Mouse (Mus musculus): Measurements from ENCODE around the gene Slc25a29. TPM values are rescaled to one million over a fixed set of nuclear protein-coding genes. Genes with fewer than 3 reads are reported as not detected.

Gene Slc25a29
- total and polyA plus RNA-seq, 3 experiments, result 1.1 to 2.0 (median 1.5) TPM

DNA sequence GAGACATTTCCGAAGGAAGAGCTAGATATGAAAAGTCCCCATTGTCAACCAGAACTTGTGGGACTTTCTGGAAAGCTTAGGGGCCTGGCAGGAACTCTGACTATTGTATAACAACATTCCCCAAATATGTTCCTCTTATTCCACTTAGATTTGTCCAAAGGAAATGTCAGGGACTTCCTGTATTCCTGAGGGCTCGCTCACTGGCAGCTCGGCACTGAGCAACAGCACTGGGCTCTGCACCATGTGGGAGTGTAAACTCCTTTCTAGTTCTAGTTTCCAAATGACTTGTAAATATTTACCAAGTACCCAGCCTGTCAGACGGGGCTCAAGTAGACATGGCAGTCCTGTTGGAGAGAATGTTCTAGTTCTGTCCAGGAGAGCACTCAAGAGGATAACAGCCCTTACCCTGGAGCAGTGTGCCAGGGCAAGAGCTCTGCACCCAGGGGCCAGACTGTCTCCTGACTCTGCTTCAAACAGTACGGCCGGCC lies 29.4 kb upstream of the Slc25a29 start:
- Histone ChIP-seq H3K4me1 (ENCODE audit: control insufficient read depth in 1 of 2, insufficient read depth in 2 of 2) (no peaks in the 10 kb centered on the region), H3K4me3 (replicated peaks in 1 of 3; ENCODE audit: low read depth in 2 of 3, low read length in 2 of 3, poor library complexity in 1 of 3) (no peak overlapping the region), H3K27ac (ENCODE audit: insufficient read depth, low read depth) (no peak overlapping the region), H3K9me3 (replicated peaks; ENCODE audit: low read length) (no peaks in the 10 kb centered on the region), H3K36me3 (replicated peaks in 1 of 2; ENCODE audit: control insufficient read depth in 1 of 2, insufficient read depth in 1 of 2, low read length in 1 of 2) (peaks cover 93 to 100% of the 10 kb centered on the region in 2 experiments), H3K9ac (ENCODE audit: insufficient read depth, low read depth) (no peak overlapping the region), H3K79me2 (replicated peaks; ENCODE audit: control insufficient read depth, extremely low read depth, insufficient read depth, poor library complexity, severe bottlenecking) (no peaks in the 10 kb centered on the region), H3K27me3 (replicated peaks) (no peaks in the 10 kb centered on the region), H3K4me2 (ENCODE audit: insufficient read depth, low read depth, poor library complexity, severe bottlenecking) (no peak overlapping the region)
- TF ChIP-seq POLR2A (IDR thresholded peaks at IDR 0.05; ENCODE audit: low read depth, low read length) (no peak), MXI1 (IDR thresholded peaks at IDR 0.05; ENCODE audit: low read depth, low read length) (no peak), ELF1 (IDR thresholded peaks at IDR 0.05; ENCODE audit: low read depth, low read length) (no peak), CHD1 (IDR thresholded peaks at IDR 0.05; ENCODE audit: low read depth, low read length) (no peak), IRF4 (IDR thresholded peaks at IDR 0.05; ENCODE audit: low read depth, low read length) (no peak), ZMIZ1 (IDR thresholded peaks at IDR 0.05; ENCODE audit: low read depth, low read length) (no peak), MAX (IDR thresholded peaks at IDR 0.05; ENCODE audit: low read length) (no peak)
- in situ Hi-C loops (cut with MboI; ENCODE audit: low pct_ligation_motif_present, low pct_unique_long_range_greater_than_20kb, low sequenced_read_pairs) (no loop called here), dilution Hi-C loops (cut with MboI; ENCODE audit: extremely low pct_ligation_motif_present, extremely low pct_unique_long_range_greater_than_20kb, low sequenced_read_pairs) (no loop called here)
- DNase-seq (ENCODE audit: extremely low read depth), result no peak

DNA sequence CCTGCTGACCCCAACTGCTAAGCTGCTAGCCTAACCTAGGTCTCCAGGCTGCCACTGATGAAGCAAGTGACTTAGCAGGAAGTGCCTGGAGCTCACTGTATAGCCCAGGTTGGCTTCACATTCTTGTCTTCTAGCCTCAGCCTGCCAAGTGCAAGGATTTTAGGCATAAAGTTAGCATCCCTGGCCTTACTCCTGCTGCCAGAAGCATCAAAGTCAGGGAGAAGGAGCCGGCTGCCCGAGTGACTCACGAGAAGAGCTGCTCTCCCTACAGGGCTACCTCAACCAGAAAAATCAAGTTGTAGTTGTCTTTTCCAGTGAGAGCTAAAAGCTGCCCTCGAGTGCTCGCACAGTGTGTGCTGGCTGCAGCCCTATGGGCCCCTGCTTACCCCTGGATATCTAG lies 22.8 kb upstream of the Slc25a29 start:
- Histone ChIP-seq H3K9ac (ENCODE audit: insufficient read depth, low read depth) (no peak overlapping the region), H3K4me1 (ENCODE audit: control insufficient read depth in 1 of 2, insufficient read depth in 2 of 2) (no peaks in the 10 kb centered on the region), H3K27me3 (replicated peaks) (no peaks in the 10 kb centered on the region), H3K4me2 (ENCODE audit: insufficient read depth, low read depth, poor library complexity, severe bottlenecking) (no peak overlapping the region), H3K36me3 (replicated peaks in 1 of 2; ENCODE audit: control insufficient read depth in 1 of 2, insufficient read depth in 1 of 2, low read length in 1 of 2) (peaks cover 43 to 78% of the 10 kb centered on the region in 2 experiments), H3K4me3 (replicated peaks in 1 of 3; ENCODE audit: low read depth in 2 of 3, low read length in 2 of 3, poor library complexity in 1 of 3) (no peak overlapping the region), H3K79me2 (replicated peaks; ENCODE audit: control insufficient read depth, extremely low read depth, insufficient read depth, poor library complexity, severe bottlenecking) (no peaks in the 10 kb centered on the region), H3K27ac (ENCODE audit: insufficient read depth, low read depth) (no peak overlapping the region), H3K9me3 (replicated peaks; ENCODE audit: low read length) (no peaks in the 10 kb centered on the region)
- in situ Hi-C loops (cut with MboI; ENCODE audit: low pct_ligation_motif_present, low pct_unique_long_range_greater_than_20kb, low sequenced_read_pairs), result no loop called here
- dilution Hi-C loops (cut with MboI; ENCODE audit: extremely low pct_ligation_motif_present, extremely low pct_unique_long_range_greater_than_20kb, low sequenced_read_pairs), result no loop called here
- no peak for DNase-seq (ENCODE audit: extremely low read depth)
- no peak for TF ChIP-seq ZKSCAN1 (IDR thresholded peaks at IDR 0.05; ENCODE audit: borderline replicate concordance, low read depth, low read length)
- no peak for TF ChIP-seq E2F4 (IDR thresholded peaks at IDR 0.05; ENCODE audit: insufficient replicate concordance, low read depth, low read length)
- TF ChIP-seq MYC (IDR thresholded peaks at IDR 0.05; ENCODE audit: low read depth, low read length), result no peak
- TF ChIP-seq NRF1 (IDR thresholded peaks at IDR 0.05; ENCODE audit: low read depth, low read length), result no peak

DNA sequence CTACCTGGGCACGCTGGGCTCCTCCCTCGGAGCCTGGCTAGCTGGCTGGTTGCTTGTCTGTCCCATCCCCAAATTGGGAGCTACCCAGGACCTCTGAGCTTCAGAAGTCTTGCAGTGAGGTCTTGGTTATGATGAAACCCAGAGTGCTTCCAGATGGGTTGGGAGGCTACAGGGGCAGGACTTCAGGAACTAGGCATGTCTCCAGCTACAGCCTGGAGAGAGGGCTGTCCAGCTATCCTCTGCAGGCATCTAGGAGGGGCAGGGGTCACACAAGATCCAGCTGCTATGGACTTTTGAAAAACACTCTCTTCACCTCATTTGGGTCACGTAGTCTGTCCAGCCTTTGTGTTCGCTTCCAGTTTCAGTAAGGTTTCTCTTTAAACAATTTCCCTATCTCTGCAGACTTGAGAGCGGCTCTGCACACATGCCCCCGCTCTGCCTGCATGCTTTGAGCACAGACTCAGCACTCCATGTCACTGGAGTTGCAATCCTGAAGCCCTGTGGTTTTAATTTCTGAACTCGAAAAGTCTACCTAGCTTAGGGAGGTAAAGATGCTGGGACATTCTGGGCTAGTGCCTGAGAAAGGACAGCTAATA lies 22.0 kb upstream of the Slc25a29 start:
- no peaks in the 10 kb centered on the region for H3K79me2 ChIP-seq (replicated peaks; ENCODE audit: control insufficient read depth, extremely low read depth, insufficient read depth, poor library complexity, severe bottlenecking)
- H3K4me1 ChIP-seq (ENCODE audit: control insufficient read depth in 1 of 2, insufficient read depth in 2 of 2), result no peaks in the 10 kb centered on the region
- H3K27me3 ChIP-seq (replicated peaks), result no peaks in the 10 kb centered on the region
- dilution Hi-C loops (cut with MboI; ENCODE audit: extremely low pct_ligation_motif_present, extremely low pct_unique_long_range_greater_than_20kb, low sequenced_read_pairs) (no loop called here), in situ Hi-C loops (cut with MboI; ENCODE audit: low pct_ligation_motif_present, low pct_unique_long_range_greater_than_20kb, low sequenced_read_pairs) (no loop called here)
- H3K27ac ChIP-seq (ENCODE audit: insufficient read depth, low read depth), result no peak overlapping the region
- H3K9ac ChIP-seq (ENCODE audit: insufficient read depth, low read depth), result no peak overlapping the region
- TF ChIP-seq MAFK (IDR thresholded peaks at IDR 0.05; ENCODE audit: insufficient replicate concordance, low read length), result no peak
- no peak for TF ChIP-seq UBTF (IDR thresholded peaks at IDR 0.05; ENCODE audit: low read depth, low read length)
- no peak for TF ChIP-seq PAX5 (IDR thresholded peaks at IDR 0.05; ENCODE audit: low read length)
- no peak; the same call in 1 of the 2 replicates for TF ChIP-seq POLR2AphosphoS2 (IDR thresholded peaks at IDR 0.05; ENCODE audit: low read depth, low read length)
- TF ChIP-seq ZKSCAN1 (IDR thresholded peaks at IDR 0.05; ENCODE audit: borderline replicate concordance, low read depth, low read length), result no peak
- TF ChIP-seq USF2 (conservative IDR thresholded peaks at IDR 0.05; ENCODE audit: low read depth, low read length), result no peak
- no peak for TF ChIP-seq NELFE (IDR thresholded peaks at IDR 0.05; ENCODE audit: low read depth, low read length)
- TF ChIP-seq JUND (conservative IDR thresholded peaks at IDR 0.05; ENCODE audit: low read depth, low read length), result no peak
- no peak for TF ChIP-seq JUN (IDR thresholded peaks at IDR 0.05; ENCODE audit: insufficient read depth, low read depth, low read length)
- no peak for TF ChIP-seq NRF1 (IDR thresholded peaks at IDR 0.05; ENCODE audit: low read depth, low read length)
- no peak for TF ChIP-seq SIN3A (IDR thresholded peaks at IDR 0.05; ENCODE audit: low read length)
- TF ChIP-seq ZNF384 (IDR thresholded peaks at IDR 0.05; ENCODE audit: low read depth, low read length), result no peak
- TF ChIP-seq CHD1 (IDR thresholded peaks at IDR 0.05; ENCODE audit: low read depth, low read length), result no peak
- no peak for TF ChIP-seq BHLHE40 (IDR thresholded peaks at IDR 0.05; ENCODE audit: low read depth, low read length)
- TF ChIP-seq TBP (conservative IDR thresholded peaks at IDR 0.05; ENCODE audit: low read depth, low read length), result no peak
- TF ChIP-seq ZMIZ1 (IDR thresholded peaks at IDR 0.05; ENCODE audit: low read depth, low read length), result no peak
- TF ChIP-seq MYC (IDR thresholded peaks at IDR 0.05; ENCODE audit: low read depth, low read length), result no peak
- no peak for TF ChIP-seq GABPA (IDR thresholded peaks at IDR 0.05; ENCODE audit: insufficient replicate concordance, low read depth, low read length)
- no peak for TF ChIP-seq E2F4 (IDR thresholded peaks at IDR 0.05; ENCODE audit: insufficient replicate concordance, low read depth, low read length)
- H3K36me3 ChIP-seq (replicated peaks in 1 of 2; ENCODE audit: control insufficient read depth in 1 of 2, insufficient read depth in 1 of 2, low read length in 1 of 2), result peaks cover 36 to 70% of the 10 kb centered on the region in 2 experiments
- H3K4me3 ChIP-seq (replicated peaks in 1 of 3; ENCODE audit: low read depth in 2 of 3, low read length in 2 of 3, poor library complexity in 1 of 3), result no peak overlapping the region
- no peaks in the 10 kb centered on the region for H3K9me3 ChIP-seq (replicated peaks; ENCODE audit: low read length)
- DNase-seq (ENCODE audit: extremely low read depth), result no peak
- H3K4me2 ChIP-seq (ENCODE audit: insufficient read depth, low read depth, poor library complexity, severe bottlenecking), result no peak overlapping the region
